Mouse (Mus musculus) adrenal gland, postnatal 14 days (tissue): ENCODE measurements around the gene Dbndd2. TPM values are rescaled to one million over a fixed set of nuclear protein-coding genes. Genes with fewer than 3 reads are reported as not detected.

Experiments
- DNase-seq: peaks from one replicate; pipeline ENCODE4 v3.0.0; 2021; ENCODE audit warnings: mixed read lengths
- total RNA-seq: library from RNA; stranded (reverse); gene quantifications from 2 replicates; pipeline ENCODE4 v1.2.3, GENCODE M21; 2021

Dbndd2 gene
- total RNA-seq, 1 experiment from 2014 or later: 13.8 TPM

DNA sequence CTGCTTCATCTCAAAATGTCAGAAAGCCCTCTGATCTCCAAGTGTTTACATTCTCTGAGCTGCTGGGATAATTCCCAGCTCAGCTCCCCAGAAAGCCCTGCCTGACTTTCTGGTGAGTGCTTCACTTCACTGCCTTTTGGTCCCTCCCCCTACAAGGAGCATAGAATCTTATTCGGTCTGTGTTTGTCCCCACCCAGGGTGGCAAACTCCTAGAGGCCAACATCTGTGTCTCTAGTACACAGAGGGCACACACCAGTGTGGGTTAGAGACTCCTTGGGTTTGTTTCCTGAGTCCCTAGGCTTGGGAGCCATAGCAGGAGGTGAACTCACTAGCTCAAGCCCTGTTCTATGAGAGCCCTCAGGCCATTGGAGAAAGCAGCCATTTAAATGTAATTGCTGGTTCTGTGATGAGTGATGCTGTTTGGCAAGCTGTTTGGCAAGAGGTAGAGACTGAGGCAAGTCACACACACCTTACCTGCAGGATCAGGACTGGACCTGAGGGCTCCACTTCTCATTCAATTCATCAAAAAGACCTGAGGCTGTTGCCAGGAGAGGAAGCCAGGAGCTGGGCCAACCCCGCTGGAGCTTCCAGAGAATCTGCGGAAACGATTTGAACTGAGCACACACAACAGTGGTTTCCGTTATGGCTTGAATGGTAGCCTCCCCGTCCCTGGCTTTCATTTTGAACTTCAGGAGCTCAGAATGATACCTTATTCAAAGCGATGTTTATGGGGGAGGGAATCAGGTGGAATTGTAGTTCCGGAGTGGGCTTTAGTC lies 54.9 kb downstream of the Dbndd2 start:
- no peak for DNase-seq

DNA sequence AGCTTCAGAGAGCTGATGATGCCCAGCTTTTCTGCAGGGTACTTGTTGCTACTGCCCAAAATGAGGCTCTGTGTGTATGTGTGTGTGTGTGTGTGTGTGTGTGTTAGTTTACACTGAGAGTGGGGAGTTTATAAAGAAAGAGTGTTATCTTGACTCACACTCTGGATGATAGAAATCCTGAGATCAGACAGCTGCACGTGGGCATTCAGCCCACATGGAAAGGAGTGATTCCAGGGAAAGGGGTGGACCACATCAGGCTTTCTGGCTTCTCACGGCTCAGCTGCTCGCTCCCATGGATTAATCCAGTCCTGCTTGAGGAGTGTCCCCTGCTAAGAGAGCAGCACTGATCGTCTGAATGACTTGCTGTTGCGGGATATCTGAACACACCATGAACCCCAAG lies 56.2 kb downstream of the Dbndd2 start:
- no peak for DNase-seq

DNA sequence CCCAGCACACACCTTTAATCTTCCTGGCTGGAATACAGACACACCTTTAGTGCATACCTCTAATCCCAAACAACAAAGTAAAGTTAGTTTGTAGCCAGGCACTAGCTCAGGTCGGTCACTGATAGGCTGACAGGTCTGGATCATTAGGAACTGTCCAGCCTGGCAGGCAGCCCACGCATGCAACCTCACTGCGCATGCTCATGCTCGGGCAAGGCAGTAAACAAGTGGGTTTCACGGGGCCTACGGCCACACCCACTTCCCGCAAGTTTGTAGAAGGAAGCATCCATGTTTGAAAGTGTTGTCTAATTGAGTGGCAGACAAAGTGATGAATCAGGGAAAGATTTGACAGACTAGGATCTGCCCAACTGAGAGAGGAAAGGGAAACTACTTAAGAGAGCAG lies 56.7 kb downstream of the Dbndd2 start:
- DNase-seq: no peak

Other genes starting within 250 kb of the Dbndd2 start
- not detected in 2 replicates for gene Svs2, start 247.6 kb upstream of the Dbndd2 start, total RNA-seq
- gene Svs3b, start 229.5 kb upstream of the Dbndd2 start, total RNA-seq: not detected in 2 replicates
- gene Svs4, start 207.6 kb upstream of the Dbndd2 start, total RNA-seq: not detected in 2 replicates
- not detected in 2 replicates for gene Svs3a, start 196.8 kb upstream of the Dbndd2 start, total RNA-seq
- gene Svs6, start 169.4 kb upstream of the Dbndd2 start, total RNA-seq: not detected in 2 replicates
- 0.70 and 0.98 TPM in 2 replicates for gene Svs5, start 153.4 kb upstream of the Dbndd2 start, total RNA-seq
- gene Slpi, start 97.0 kb upstream of the Dbndd2 start, total RNA-seq: 9.2 and 9.3 TPM in 2 replicates
- not detected in 2 replicates for gene Rbpjl, start 83.0 kb upstream of the Dbndd2 start, total RNA-seq
- gene Matn4, start 80.9 kb upstream of the Dbndd2 start, total RNA-seq: 1.7 and 2.3 TPM in 2 replicates
- 153 and 208 TPM in 2 replicates for gene Sdc4, start 42.2 kb upstream of the Dbndd2 start, total RNA-seq
- gene Sys1, start 29.1 kb upstream of the Dbndd2 start, total RNA-seq: 31.2 and 34.2 TPM in 2 replicates
- gene Gm20458, start 25.1 kb upstream of the Dbndd2 start, total RNA-seq: 0.82 and 5.9 TPM in 2 replicates
- gene Trp53tg5, start 12.4 kb upstream of the Dbndd2 start, total RNA-seq: not detected in 2 replicates
- gene Pigt, start 11.4 kb downstream of the Dbndd2 start, total RNA-seq: 85.2 and 89.0 TPM in 2 replicates
- gene Wfdc2, start 76.3 kb downstream of the Dbndd2 start, total RNA-seq: 2.1 TPM in 1 of 2 replicates, not detected in the other
- not detected in 2 replicates for gene Spint3, start 87.4 kb downstream of the Dbndd2 start, total RNA-seq
- 0.49 and 1.2 TPM in 2 replicates for gene Wfdc6a, start 99.3 kb downstream of the Dbndd2 start, total RNA-seq
- not detected in 2 replicates for gene Eppin, start 107.5 kb downstream of the Dbndd2 start, total RNA-seq
- not detected in 2 replicates for gene Wfdc6b, start 127.4 kb downstream of the Dbndd2 start, total RNA-seq
- gene Wfdc8, start 127.5 kb downstream of the Dbndd2 start, total RNA-seq: 0.23 TPM in 1 of 2 replicates, not detected in the other
- gene Wfdc16, start 152.7 kb downstream of the Dbndd2 start, total RNA-seq: not detected in 2 replicates
- not detected in 2 replicates for gene Wfdc10, start 169.9 kb downstream of the Dbndd2 start, total RNA-seq
- gene Wfdc9, start 170.5 kb downstream of the Dbndd2 start, total RNA-seq: not detected in 2 replicates
- gene Wfdc11, start 188.0 kb downstream of the Dbndd2 start, total RNA-seq: not detected in 2 replicates
- gene Wfdc13, start 199.0 kb downstream of the Dbndd2 start, total RNA-seq: not detected in 2 replicates
- gene Spint4, start 212.4 kb downstream of the Dbndd2 start, total RNA-seq: not detected in 2 replicates
- gene Spint5, start 229.2 kb downstream of the Dbndd2 start, total RNA-seq: not detected in 2 replicates